Mouse (Mus musculus): ENCODE data around the gene Fut4.

- TF ChIP-seq CTCF (IDR thresholded peaks at IDR 0.05; ENCODE audit: borderline replicate concordance, insufficient read depth, low read length) (no peak), POLR2A (IDR thresholded peaks at IDR 0.05; ENCODE audit: low read depth, low read length) (no peak)
These were observed 11.9 kb downstream of the Fut4 start, which contains the start of gene Piwil4 for GRCm38 (mm10) chr9:14740151-14740924.

Measured in embryonic fibroblast, embryonic 13.5 days (primary cell).